ENCODE assay signal across 18 mouse cellular contexts in genomic region chr8:11510971-11511370, GRCm38 (mm10). TPM values are rescaled to one million over a fixed set of nuclear protein-coding genes. Genes with fewer than 3 reads are reported as not detected.
"Had no signal": no experiment of that assay in that cellular context is flagged by ENCODE, and none has a peak within 500 bp of the region (broad histone marks: within the 10 kb centered on the region; RNA-seq: fewer than 3 reads in every experiment).

No protein-coding gene starts in this region.

- H3K4me3 ChIP-seq: limb, embryonic 10.5 days; limb, embryonic 13.5 days; liver, embryonic 12.5 days; liver, embryonic 15.5 days; midbrain, embryonic 12.5 days had no signal

- H3K27me3 ChIP-seq: limb, embryonic 13.5 days; liver, embryonic 12.5 days; liver, embryonic 15.5 days; midbrain, embryonic 12.5 days had no signal

- H3K27ac ChIP-seq: limb, embryonic 10.5 days; limb, embryonic 13.5 days; liver, embryonic 15.5 days; midbrain, embryonic 12.5 days had no signal

- H3K9me3 ChIP-seq: limb, embryonic 10.5 days; limb, embryonic 13.5 days; liver, embryonic 12.5 days; liver, embryonic 15.5 days; midbrain, embryonic 12.5 days had no signal

- H3K9ac ChIP-seq: limb, embryonic 13.5 days; liver, embryonic 12.5 days; liver, embryonic 15.5 days; midbrain, embryonic 12.5 days had no signal

- DNase-seq: kidney, adult 18-20 months; kidney, adult 9 months; kidney, postnatal 14 days; kidney, postnatal 4 days; liver; lung, adult 2 months; lung, postnatal 14 days; right cerebral cortex, postnatal 25 days; thymus, adult 18-20 months; thymus, postnatal 36 days had no signal

- ATAC-seq: liver, embryonic 12.5 days; midbrain, embryonic 16.5 days had no signal

- H3K4me1 ChIP-seq: limb, embryonic 13.5 days; midbrain, embryonic 12.5 days had no signal

- H3K4me2 ChIP-seq: limb, embryonic 13.5 days; liver, embryonic 12.5 days; liver, embryonic 15.5 days; midbrain, embryonic 12.5 days had no signal

RNA-seq across cellular contexts. Expression of gene Rab20, which starts 32.5 kb away (rescaled TPM):
- total RNA-seq: megakaryocyte-erythroid progenitor cell, adult 5-6 weeks had no signal
- polyA plus RNA-seq: neural tube, embryonic 14.5 days had no signal
